Mouse (Mus musculus): ENCODE results near the gene Arhgap6. TPM values are rescaled to one million over a fixed set of nuclear protein-coding genes. Genes with fewer than 3 reads are reported as not detected.

The Arhgap6 gene
- polyA plus RNA-seq, 1 experiment from 2014 or later = 0.81 TPM

- Histone ChIP-seq H3K4me1 (no peaks in the 10 kb centered on the region), H3K27me3 (ENCODE audit: low read depth, poor library complexity, severe bottlenecking) (peaks cover 90% of the 10 kb centered on the region), H3K4me3 (no peak overlapping the region), H3K27ac (replicated peaks) (no peak overlapping the region), H3K36me3 (no peaks in the 10 kb centered on the region), H3K9me3 (replicated peaks) (no peaks in the 10 kb centered on the region)
- WGBS = 56% methylated on average over 2 of the region's 2 CpGs
- no peak for DNase-seq (ENCODE audit: low spot score)
These were observed 112.7 kb downstream of the Arhgap6 start for GRCm38 (mm10) chrX:168907586-168907985.

DNA sequence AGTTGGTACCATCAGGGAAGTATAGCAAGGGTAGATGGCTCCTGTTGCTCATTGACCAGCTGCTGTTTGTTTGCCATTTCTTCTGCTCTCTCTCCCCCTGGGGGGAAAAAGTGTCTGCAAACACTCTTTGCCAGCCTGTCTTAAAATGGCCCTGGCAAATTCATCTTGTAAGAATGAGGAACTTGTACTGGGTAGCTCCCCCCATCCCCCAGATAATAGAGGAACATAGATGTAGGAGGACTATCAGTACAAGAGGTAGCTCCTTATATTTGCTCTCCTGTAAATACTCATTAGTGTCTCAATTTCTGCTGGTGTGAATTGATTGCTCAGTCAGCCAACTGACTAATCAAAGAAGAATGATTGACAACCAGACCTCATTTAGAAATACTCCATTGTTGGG, 118.6 kb downstream of the Arhgap6 start:
- no peak for DNase-seq (ENCODE audit: low spot score)
- Histone ChIP-seq H3K4me3 (no peak overlapping the region), H3K9me3 (replicated peaks) (no peaks in the 10 kb centered on the region), H3K27me3 (ENCODE audit: low read depth, poor library complexity, severe bottlenecking) (peaks cover 95% of the 10 kb centered on the region), H3K4me1 (no peaks in the 10 kb centered on the region), H3K36me3 (no peaks in the 10 kb centered on the region), H3K27ac (replicated peaks) (no peak overlapping the region)

- Histone ChIP-seq H3K27ac (replicated peaks) (no peak overlapping the region), H3K27me3 (ENCODE audit: low read depth, poor library complexity, severe bottlenecking) (peaks cover 59% of the 10 kb centered on the region), H3K4me3 (no peak overlapping the region), H3K36me3 (no peaks in the 10 kb centered on the region), H3K9me3 (replicated peaks) (no peaks in the 10 kb centered on the region), H3K4me1 (no peaks in the 10 kb centered on the region)
- DNase-seq (ENCODE audit: low spot score) = no peak
- 74% methylated on average over 2 of the region's 2 CpGs for WGBS
These were observed 126.0 kb downstream of the Arhgap6 start for GRCm38 (mm10) chrX:168920942-168921341.

GRCm38 (mm10) chrX:168932420-168932819, 137.5 kb downstream of the Arhgap6 start:
- H3K36me3 ChIP-seq = no peaks in the 10 kb centered on the region
- no peaks in the 10 kb centered on the region for H3K9me3 ChIP-seq (replicated peaks)
- H3K4me1 ChIP-seq = no peaks in the 10 kb centered on the region
- no peak for DNase-seq (ENCODE audit: low spot score)
- peaks cover 70% of the 10 kb centered on the region for H3K27me3 ChIP-seq (ENCODE audit: low read depth, poor library complexity, severe bottlenecking)
- H3K4me3 ChIP-seq = no peak overlapping the region
- 88% methylated on average over 1 of the region's 1 CpGs for WGBS
- H3K27ac ChIP-seq (replicated peaks) = no peak overlapping the region

GRCm38 (mm10) chrX:168935447-168935846, 140.5 kb downstream of the Arhgap6 start:
- 7% methylated on average over 3 of the region's 3 CpGs for WGBS
- no peak for DNase-seq (ENCODE audit: low spot score)

DNA sequence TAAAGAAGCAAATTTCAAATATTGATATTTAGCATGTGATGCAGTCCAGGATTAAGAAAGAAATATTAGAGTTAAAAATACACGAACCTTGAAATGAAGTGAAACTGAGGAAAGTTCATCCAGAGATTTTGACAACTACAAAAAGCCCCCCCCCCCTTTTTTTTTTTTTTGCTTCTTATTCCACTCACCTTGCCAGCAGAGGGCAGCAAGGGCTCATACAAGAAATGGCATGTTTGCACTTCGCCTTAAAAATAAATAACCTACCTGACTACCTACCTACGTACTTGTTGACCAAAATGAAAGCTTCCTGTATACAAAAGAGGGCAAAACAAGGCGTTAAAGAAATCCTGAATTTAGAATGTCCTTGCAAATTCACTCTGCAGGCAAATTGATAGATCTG, 143.0 kb downstream of the Arhgap6 start:
- no peaks in the 10 kb centered on the region for H3K4me1 ChIP-seq
- peaks cover 92% of the 10 kb centered on the region for H3K27me3 ChIP-seq (ENCODE audit: low read depth, poor library complexity, severe bottlenecking)
- DNase-seq (ENCODE audit: low spot score) = no peak
- H3K9me3 ChIP-seq (replicated peaks) = no peaks in the 10 kb centered on the region
- no peak overlapping the region for H3K4me3 ChIP-seq
- no peak overlapping the region for H3K27ac ChIP-seq (replicated peaks)
- no peaks in the 10 kb centered on the region for H3K36me3 ChIP-seq
- 49% methylated on average over 4 of the region's 4 CpGs for WGBS

More at GRCm38 (mm10) chrX:168935447-168935846, 140.5 kb downstream of the Arhgap6 start:
- H3K27me3 ChIP-seq (ENCODE audit: low read depth, poor library complexity, severe bottlenecking) = peaks cover 89% of the 10 kb centered on the region
- no peak overlapping the region for H3K4me3 ChIP-seq
- H3K9me3 ChIP-seq (replicated peaks) = no peaks in the 10 kb centered on the region
- H3K4me1 ChIP-seq = no peaks in the 10 kb centered on the region
- H3K27ac ChIP-seq (replicated peaks) = no peak overlapping the region
- H3K36me3 ChIP-seq = no peaks in the 10 kb centered on the region

DNA sequence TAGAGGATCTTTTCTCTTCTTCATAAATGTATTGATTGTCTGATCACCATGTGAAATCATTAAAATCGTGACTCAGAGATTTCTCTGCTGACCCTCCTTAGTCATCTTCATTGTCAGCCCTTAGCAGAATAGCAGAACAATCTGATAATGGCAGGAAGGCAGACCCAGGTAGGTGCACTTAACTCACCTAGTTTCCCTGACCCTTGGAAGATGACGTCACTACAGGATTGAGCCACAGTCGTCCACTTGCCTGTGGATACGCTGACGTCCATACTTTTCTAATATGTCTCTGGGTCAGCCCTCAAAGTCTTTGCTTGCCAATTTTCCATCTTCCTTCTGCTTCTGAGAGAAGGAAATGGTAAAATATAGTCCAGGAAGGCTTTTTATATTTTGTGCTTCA, 146.8 kb downstream of the Arhgap6 start:
- Histone ChIP-seq H3K9me3 (replicated peaks) (no peaks in the 10 kb centered on the region), H3K27ac (replicated peaks) (no peak overlapping the region), H3K36me3 (no peaks in the 10 kb centered on the region), H3K27me3 (ENCODE audit: low read depth, poor library complexity, severe bottlenecking) (peaks cover 88% of the 10 kb centered on the region), H3K4me1 (no peaks in the 10 kb centered on the region), H3K4me3 (no peak overlapping the region)
- 83% methylated on average over 5 of the region's 5 CpGs for WGBS
- DNase-seq (ENCODE audit: low spot score) = no peak

DNA sequence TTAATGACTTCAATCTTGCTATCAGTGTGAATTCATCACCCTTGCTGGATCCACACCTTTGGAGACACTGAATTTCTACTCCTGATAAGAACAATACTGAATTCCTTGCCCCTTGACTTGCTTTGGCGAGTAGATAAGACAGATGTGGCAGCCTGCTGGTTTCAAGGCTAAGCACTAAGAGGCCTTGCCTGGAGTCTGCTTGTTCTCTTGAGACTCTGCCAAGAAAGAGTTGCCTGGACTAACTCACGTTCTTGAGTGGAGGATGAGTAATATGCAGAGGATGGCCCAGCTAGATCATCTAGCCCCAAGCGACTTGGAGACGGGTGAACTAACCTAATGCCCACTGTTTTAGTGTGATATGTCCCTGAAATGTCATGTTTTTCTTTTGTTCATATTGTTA, 148.3 kb downstream of the Arhgap6 start:
- WGBS = 85% methylated on average over 4 of the region's 4 CpGs
- no peaks in the 10 kb centered on the region for H3K4me1 ChIP-seq
- no peak overlapping the region for H3K4me3 ChIP-seq
- H3K9me3 ChIP-seq (replicated peaks) = no peaks in the 10 kb centered on the region
- H3K27ac ChIP-seq (replicated peaks) = no peak overlapping the region
- no peaks in the 10 kb centered on the region for H3K36me3 ChIP-seq
- peaks cover 87% of the 10 kb centered on the region for H3K27me3 ChIP-seq (ENCODE audit: low read depth, poor library complexity, severe bottlenecking)
- DNase-seq (ENCODE audit: low spot score) = no peak

DNA sequence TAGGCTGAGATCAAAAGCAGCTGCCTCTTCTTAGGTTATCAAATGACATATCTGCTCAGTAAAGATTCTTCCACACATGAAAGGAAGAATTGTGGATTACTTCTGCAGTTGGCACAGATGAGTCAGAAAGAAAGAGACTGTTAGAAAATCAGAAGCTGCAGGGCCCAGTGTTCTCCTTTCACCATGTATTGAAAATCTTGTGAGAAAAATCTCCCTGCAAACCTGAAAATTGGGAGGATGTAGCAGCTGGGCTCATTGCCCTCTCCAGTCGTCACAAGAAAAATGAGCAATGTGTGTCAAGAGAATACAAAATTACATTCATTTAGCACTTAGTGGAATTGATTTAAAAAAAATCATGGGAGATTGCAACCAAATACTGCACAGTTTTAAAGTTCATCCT, 180.5 kb downstream of the Arhgap6 start:
- WGBS = 81% methylated on average over 1 of the region's 1 CpGs

DNA sequence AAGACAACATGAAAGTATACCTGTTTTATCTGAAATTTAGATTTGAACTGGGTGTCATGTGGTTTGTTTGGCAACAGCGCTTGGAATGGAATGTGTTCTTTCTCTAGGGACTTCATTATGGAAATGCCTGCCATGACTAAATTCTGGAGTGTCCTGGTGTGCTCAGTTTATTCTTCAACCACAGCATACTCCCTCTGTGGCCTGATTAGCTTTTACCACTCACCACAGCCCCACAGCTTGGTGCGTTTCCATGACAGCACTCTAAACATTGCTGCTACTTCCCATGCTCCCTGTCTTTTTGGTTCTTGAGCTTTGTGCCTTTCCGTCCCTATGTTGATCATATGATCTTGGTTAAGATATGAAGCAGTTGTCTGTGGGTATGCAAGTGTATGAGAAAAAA, 182.9 kb downstream of the Arhgap6 start:
- Histone ChIP-seq H3K36me3 (no peaks in the 10 kb centered on the region), H3K27me3 (ENCODE audit: low read depth, poor library complexity, severe bottlenecking) (peaks cover 93% of the 10 kb centered on the region), H3K4me3 (no peak overlapping the region), H3K27ac (replicated peaks) (no peak overlapping the region), H3K4me1 (no peaks in the 10 kb centered on the region), H3K9me3 (replicated peaks) (no peaks in the 10 kb centered on the region)
- 57% methylated on average over 3 of the region's 3 CpGs for WGBS
- no peak for DNase-seq (ENCODE audit: low spot score)

More for the DNA sequence above, 180.5 kb downstream of the Arhgap6 start:
- Histone ChIP-seq H3K4me1 (no peaks in the 10 kb centered on the region), H3K36me3 (no peaks in the 10 kb centered on the region), H3K27ac (replicated peaks) (no peak overlapping the region), H3K4me3 (no peak overlapping the region), H3K27me3 (ENCODE audit: low read depth, poor library complexity, severe bottlenecking) (peaks cover 95% of the 10 kb centered on the region), H3K9me3 (replicated peaks) (no peaks in the 10 kb centered on the region)
- DNase-seq (ENCODE audit: low spot score) = no peak

DNA sequence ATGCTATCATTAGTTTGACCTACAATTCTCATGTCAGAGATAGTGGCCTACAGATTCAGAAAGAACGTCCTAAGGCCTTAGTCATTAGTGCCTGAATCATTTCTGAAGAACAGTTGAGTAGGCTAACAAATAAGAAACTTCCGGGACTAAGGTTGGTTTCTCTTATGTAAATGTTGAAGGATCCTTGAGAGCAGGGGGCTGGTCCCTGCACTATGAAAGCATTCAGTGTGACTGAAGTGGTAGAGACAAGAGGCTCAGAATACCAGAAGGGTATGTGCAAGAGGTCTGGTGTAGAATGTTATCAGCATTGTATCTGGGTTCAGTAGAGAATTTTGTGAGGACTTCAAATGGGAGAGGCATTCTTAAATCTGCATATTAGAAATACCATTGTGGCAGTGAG, 185.5 kb downstream of the Arhgap6 start:
- H3K27me3 ChIP-seq (ENCODE audit: low read depth, poor library complexity, severe bottlenecking) = peaks cover 97% of the 10 kb centered on the region

GRCm38 (mm10) chrX:169007066-169007465, 212.2 kb downstream of the Arhgap6 start:
- Histone ChIP-seq H3K4me3 (no peak overlapping the region), H3K27me3 (ENCODE audit: low read depth, poor library complexity, severe bottlenecking) (peaks cover 85% of the 10 kb centered on the region), H3K36me3 (no peaks in the 10 kb centered on the region), H3K4me1 (no peaks in the 10 kb centered on the region), H3K9me3 (replicated peaks) (no peaks in the 10 kb centered on the region), H3K27ac (replicated peaks) (no peak overlapping the region)
- no peak for DNase-seq (ENCODE audit: low spot score)
- 61% methylated on average over 1 of the region's 1 CpGs for WGBS

More for the DNA sequence above, 185.5 kb downstream of the Arhgap6 start:
- Histone ChIP-seq H3K4me1 (no peaks in the 10 kb centered on the region), H3K27ac (replicated peaks) (no peak overlapping the region), H3K36me3 (no peaks in the 10 kb centered on the region), H3K4me3 (no peak overlapping the region), H3K9me3 (replicated peaks) (no peaks in the 10 kb centered on the region)
- WGBS = 74% methylated on average over 2 of the region's 2 CpGs
- no peak for DNase-seq (ENCODE audit: low spot score)

- H3K9me3 ChIP-seq (replicated peaks) = no peaks in the 10 kb centered on the region
- no peak overlapping the region for H3K4me3 ChIP-seq
- H3K27ac ChIP-seq (replicated peaks) = no peak overlapping the region
- H3K36me3 ChIP-seq = no peaks in the 10 kb centered on the region
- no peak for DNase-seq (ENCODE audit: low spot score)
- peaks cover 82% of the 10 kb centered on the region for H3K27me3 ChIP-seq (ENCODE audit: low read depth, poor library complexity, severe bottlenecking)
- H3K4me1 ChIP-seq = no peaks in the 10 kb centered on the region
These were observed 217.8 kb downstream of the Arhgap6 start for GRCm38 (mm10) chrX:169012701-169013100.

GRCm38 (mm10) chrX:169034390-169034789, 239.5 kb downstream of the Arhgap6 start:
- Histone ChIP-seq H3K36me3 (no peaks in the 10 kb centered on the region), H3K27ac (replicated peaks) (no peak overlapping the region), H3K9me3 (replicated peaks) (no peaks in the 10 kb centered on the region), H3K27me3 (ENCODE audit: low read depth, poor library complexity, severe bottlenecking) (peaks cover 96% of the 10 kb centered on the region), H3K4me1 (no peaks in the 10 kb centered on the region), H3K4me3 (no peak overlapping the region)
- DNase-seq (ENCODE audit: low spot score) = no peak
- 97% methylated on average over 1 of the region's 1 CpGs for WGBS
